In the genomic region with DNA sequence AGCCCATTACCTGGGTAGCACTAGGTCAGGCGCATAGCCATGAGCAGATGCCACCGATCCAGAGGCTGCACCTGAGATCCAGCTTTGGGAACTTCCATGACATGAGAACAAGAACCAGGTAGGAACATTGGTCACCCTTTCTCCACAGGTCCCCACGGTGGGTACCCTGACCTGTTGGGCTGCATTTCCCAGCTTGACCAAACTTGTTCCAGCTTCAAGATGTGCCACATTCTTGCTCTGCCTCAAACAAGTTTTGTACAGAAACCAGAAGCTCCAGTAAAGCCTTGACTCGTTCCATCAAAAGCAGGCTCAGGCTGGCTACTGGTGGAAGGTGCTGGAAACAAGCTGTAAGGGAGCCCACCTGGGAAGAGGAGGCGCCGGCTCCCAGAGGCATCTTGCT, we compare ENCODE assay signal across 19 mouse cellular contexts. TPM values are rescaled to one million over a fixed set of nuclear protein-coding genes. Genes with fewer than 3 reads are reported as not detected.
"Had no signal": no experiment of that assay in that cellular context is flagged by ENCODE, and none has a peak within 500 bp of the region (broad histone marks: within the 10 kb centered on the region; RNA-seq: fewer than 3 reads in every experiment).

No protein-coding gene starts in this region.

- H3K4me2 ChIP-seq: limb, embryonic 13.5 days; liver, embryonic 11.5 days; lung, embryonic 14.5 days; neural tube, embryonic 15.5 days had no signal

- H3K9ac ChIP-seq: limb, embryonic 13.5 days; lung, embryonic 14.5 days; neural tube, embryonic 15.5 days had no signal

- DNase-seq: kidney, adult 11 months; kidney, adult 9 months; kidney, postnatal 36 days; lung, embryonic 14.5 days; lung, postnatal 10 days; lung, postnatal 4 days; midbrain, embryonic 14.5 days; retina, postnatal 1 day; right cerebral cortex, postnatal 4 days; spleen, adult 18-20 months; thymus, postnatal 14 days had no signal

- H3K4me3 ChIP-seq: layer of hippocampus, adult 2 months; limb, embryonic 13.5 days; midbrain, embryonic 10.5 days; myocyte; neural tube, embryonic 15.5 days had no signal

- H3K27ac ChIP-seq: kidney, postnatal 0 days; layer of hippocampus, adult 2 months; limb, embryonic 13.5 days; midbrain, embryonic 10.5 days; neural tube, embryonic 15.5 days had no signal

- H3K9me3 ChIP-seq: limb, embryonic 13.5 days; midbrain, embryonic 10.5 days; neural tube, embryonic 15.5 days had no signal

- H3K36me3 ChIP-seq: limb, embryonic 13.5 days; midbrain, embryonic 10.5 days; neural tube, embryonic 15.5 days had no signal

- H3K27me3 ChIP-seq: neural tube, embryonic 15.5 days had no signal

RNA-seq across cellular contexts. Expression of gene Syt13, which starts 29.9 kb away (rescaled TPM):
- total RNA-seq: megakaryocyte, adult 5-6 weeks had no signal
